Mouse (Mus musculus) induced T-regulatory cell, adult 2 months (primary cell): ENCODE results near the gene Arhgef28.

ENCODE experiments used
- DNase-seq: peaks from one replicate; pipeline ENCODE4 v3.0.0-alpha.2; 2012; ENCODE audit warnings: low read depth

Arhgef28 gene

GRCm38 (mm10) chr13:98013715-98014114 lies 192.5 kb downstream of the Arhgef28 start:
- DNase-seq, result no peak

- no peak for DNase-seq
Observed at GRCm38 (mm10) chr13:98011931-98012341, 194.3 kb downstream of the Arhgef28 start.

- DNase-seq, result no peak
Observed at GRCm38 (mm10) chr13:98009070-98009469, 197.2 kb downstream of the Arhgef28 start.

GRCm38 (mm10) chr13:98008588-98008987 lies 197.7 kb downstream of the Arhgef28 start:
- DNase-seq, result no peak

- DNase-seq, result no peak
Observed at GRCm38 (mm10) chr13:98005611-98006218, 200.5 kb downstream of the Arhgef28 start.

- DNase-seq, result no peak
Observed at GRCm38 (mm10) chr13:98004647-98005414, 201.4 kb downstream of the Arhgef28 start.

- DNase-seq, result no peak
Observed at GRCm38 (mm10) chr13:98003690-98004089, 202.5 kb downstream of the Arhgef28 start.

- no peak for DNase-seq
Observed at GRCm38 (mm10) chr13:98002598-98002997, 203.6 kb downstream of the Arhgef28 start.

GRCm38 (mm10) chr13:98002121-98002520 lies 204.1 kb downstream of the Arhgef28 start:
- no peak for DNase-seq

GRCm38 (mm10) chr13:98001719-98002118 lies 204.5 kb downstream of the Arhgef28 start:
- no peak for DNase-seq

- DNase-seq, result no peak
Observed at GRCm38 (mm10) chr13:98000841-98001240, 205.4 kb downstream of the Arhgef28 start.

GRCm38 (mm10) chr13:97999130-97999529 lies 207.1 kb downstream of the Arhgef28 start:
- DNase-seq, result no peak

GRCm38 (mm10) chr13:97998570-97998969 lies 207.7 kb downstream of the Arhgef28 start:
- DNase-seq, result no peak

GRCm38 (mm10) chr13:97990939-97991338 lies 215.3 kb downstream of the Arhgef28 start:
- no peak for DNase-seq

GRCm38 (mm10) chr13:97988796-97989195 lies 217.4 kb downstream of the Arhgef28 start:
- no peak for DNase-seq

GRCm38 (mm10) chr13:97986691-97987090 lies 219.5 kb downstream of the Arhgef28 start:
- DNase-seq, result no peak

- no peak for DNase-seq
Observed at GRCm38 (mm10) chr13:97977104-97977503, 229.1 kb downstream of the Arhgef28 start.

- no peak for DNase-seq
Observed at GRCm38 (mm10) chr13:97976642-97977041, 229.6 kb downstream of the Arhgef28 start.

GRCm38 (mm10) chr13:97974532-97975194 lies 231.6 kb downstream of the Arhgef28 start:
- DNase-seq, result no peak

GRCm38 (mm10) chr13:97973915-97974314 lies 232.3 kb downstream of the Arhgef28 start:
- no peak for DNase-seq

GRCm38 (mm10) chr13:97966077-97966476 lies 240.2 kb downstream of the Arhgef28 start:
- no peak for DNase-seq

- DNase-seq, result no peak
Observed at GRCm38 (mm10) chr13:97964892-97965424, 241.3 kb downstream of the Arhgef28 start.

- no peak for DNase-seq
Observed at GRCm38 (mm10) chr13:97960142-97960541, 246.1 kb downstream of the Arhgef28 start.
